Comparison of ENCODE assay signal across 26 mouse cellular contexts in the genomic region with DNA sequence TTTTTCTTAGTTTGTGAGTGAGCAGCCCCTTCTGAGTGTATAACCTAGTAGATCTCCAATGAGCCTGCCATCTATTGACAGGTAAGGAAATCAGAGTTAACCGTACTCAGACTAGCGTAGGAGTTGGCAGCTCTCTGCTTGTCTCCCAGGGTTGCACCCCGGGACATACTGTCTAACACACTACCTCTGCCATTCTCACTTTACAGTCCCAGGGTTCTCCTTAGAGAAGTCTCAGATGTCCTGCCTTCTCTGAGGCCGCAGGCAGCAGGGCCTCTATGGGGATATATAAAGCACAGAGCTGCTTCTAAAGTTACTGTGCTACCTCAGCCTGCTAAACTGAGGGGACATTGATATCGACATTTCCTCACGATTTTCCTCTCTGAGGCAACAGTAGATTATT. TPM values are rescaled to one million over a fixed set of nuclear protein-coding genes. Genes with fewer than 3 reads are reported as not detected.
A peak's percentile ranks its signal among the peaks of the same experiment; 100 is the strongest.
DNase-seq lines count a peak whose midpoint lies in the region; ATAC-seq lines count a peak whose summit lies in the region.
"Had no signal": no experiment of that assay in that cellular context is flagged by ENCODE, and none has a peak within 500 bp of the region (broad histone marks: within the 10 kb centered on the region; RNA-seq: fewer than 3 reads in every experiment).

No protein-coding gene starts in this region.

- no peak overlapping the region for H3K9ac ChIP-seq in embryonic facial prominence, embryonic 14.5 days (ENCODE audit: low read depth, low read length)
- no peak overlapping the region for H3K9ac ChIP-seq in kidney, embryonic 16.5 days (replicated peaks; ENCODE audit: low read length)
- H3K9ac ChIP-seq: embryonic facial prominence, embryonic 15.5 days; forebrain, postnatal 0 days; heart, embryonic 12.5 days; heart, embryonic 15.5 days; hindbrain, embryonic 13.5 days; intestine, embryonic 15.5 days had no signal

- ATAC-seq in embryonic facial prominence, embryonic 14.5 days (ENCODE audit: low read depth) = 0 out of 2 replicates have a peak, but pooled peaks have one; percentile 12
- 0 out of 2 replicates have a peak, but pooled peaks have one; percentile 46 for ATAC-seq in kidney, embryonic 16.5 days (ENCODE audit: low FRiP score, low TSS enrichment)
- ATAC-seq: activated CD4-positive, CD25-positive, alpha-beta regulatory T cell, adult 4 months; forebrain, embryonic 14.5 days; forebrain, postnatal 0 days; hindbrain, embryonic 16.5 days; intestine, embryonic 15.5 days had no signal

- no peak overlapping the region for H3K27ac ChIP-seq in embryonic facial prominence, embryonic 14.5 days (replicated peaks; ENCODE audit: low read depth, low read length)
- H3K27ac ChIP-seq in embryonic facial prominence, embryonic 10.5 days (replicated peaks) = no peak overlapping the region
- no peak overlapping the region for H3K27ac ChIP-seq in kidney, embryonic 16.5 days (ENCODE audit: low read length)
- H3K27ac ChIP-seq: embryonic facial prominence, embryonic 15.5 days; heart, embryonic 15.5 days; hindbrain, embryonic 10.5 days; hindbrain, embryonic 13.5 days; intestine, embryonic 15.5 days had no signal

- no peaks in the 10 kb centered on the region for H3K27me3 ChIP-seq in embryonic facial prominence, embryonic 14.5 days (replicated peaks; ENCODE audit: control insufficient read depth, insufficient read depth, low read length)
- no peaks in the 10 kb centered on the region for H3K27me3 ChIP-seq in embryonic facial prominence, embryonic 10.5 days (replicated peaks; ENCODE audit: low read depth, poor library complexity, severe bottlenecking)
- H3K27me3 ChIP-seq in kidney, embryonic 16.5 days (ENCODE audit: insufficient read depth, low read length) = no peaks in the 10 kb centered on the region
- H3K27me3 ChIP-seq: embryonic facial prominence, embryonic 15.5 days; heart, embryonic 12.5 days; heart, embryonic 15.5 days; hindbrain, embryonic 13.5 days; intestine, embryonic 15.5 days had no signal

- no peak overlapping the region for H3K4me3 ChIP-seq in embryonic facial prominence, embryonic 14.5 days (ENCODE audit: low read depth, low read length)
- H3K4me3 ChIP-seq in embryonic facial prominence, embryonic 10.5 days = no peak overlapping the region
- H3K4me3 ChIP-seq in kidney, embryonic 16.5 days (ENCODE audit: low read length) = no peak overlapping the region
- H3K4me3 ChIP-seq: embryonic facial prominence, embryonic 15.5 days; heart, embryonic 12.5 days; heart, embryonic 15.5 days; hindbrain, embryonic 10.5 days; hindbrain, embryonic 13.5 days; intestine, embryonic 15.5 days had no signal

- WGBS in embryonic facial prominence, embryonic 14.5 days = 68% methylated on average over 6 of the region's 6 CpGs
- WGBS in embryonic facial prominence, embryonic 10.5 days = 82% methylated on average over 6 of the region's 6 CpGs
- WGBS in kidney, embryonic 16.5 days = 55% methylated on average over 6 of the region's 6 CpGs

- H3K4me1 ChIP-seq in embryonic facial prominence, embryonic 14.5 days (ENCODE audit: control insufficient read depth, insufficient read depth, low read length) = no peaks in the 10 kb centered on the region
- no peaks in the 10 kb centered on the region for H3K4me1 ChIP-seq in embryonic facial prominence, embryonic 10.5 days
- H3K4me1 ChIP-seq in kidney, embryonic 16.5 days (ENCODE audit: insufficient read depth, low read length) = no peaks in the 10 kb centered on the region
- H3K4me1 ChIP-seq: embryonic facial prominence, embryonic 15.5 days; heart, embryonic 15.5 days; hindbrain, embryonic 10.5 days; hindbrain, embryonic 13.5 days; intestine, embryonic 15.5 days had no signal

- no peak overlapping the region for H3K4me2 ChIP-seq in embryonic facial prominence, embryonic 14.5 days (ENCODE audit: low read depth, low read length)
- no peak overlapping the region for H3K4me2 ChIP-seq in kidney, embryonic 16.5 days (replicated peaks; ENCODE audit: low read depth, low read length)
- H3K4me2 ChIP-seq: embryonic facial prominence, embryonic 15.5 days; heart, embryonic 12.5 days; heart, embryonic 15.5 days; hindbrain, embryonic 13.5 days; intestine, embryonic 15.5 days had no signal

- no peak for DNase-seq in embryonic facial prominence, embryonic 14.5 days (ENCODE audit: low spot score)
- DNase-seq in embryonic facial prominence, embryonic 10.5 days (ENCODE audit: low spot score) = no peak
- DNase-seq in gastrocnemius, adult 8-10 months (ENCODE audit: low spot score in 2 of 2) = peak; percentile 25 to 47
- DNase-seq in gastrocnemius, postnatal 4 days (ENCODE audit: low spot score in 2 of 2) = no peak
- no peak for DNase-seq in kidney, postnatal 10 days
- DNase-seq in skeletal muscle tissue, adult 2 months (ENCODE audit: low read depth, low spot score) = peak; percentile 87
- DNase-seq: adrenal gland, adult 8-10 months; adrenal gland, postnatal 25 days; cerebellum, adult 11-12 months; cerebellum, adult 8-10 months; cerebellum, postnatal 10 days; cerebellum, postnatal 36 days; embryo, embryonic 11 days; forebrain, postnatal 0 days; heart, postnatal 10 days; heart, postnatal 36 days had no signal

- H3K9me3 ChIP-seq in embryonic facial prominence, embryonic 14.5 days (ENCODE audit: control insufficient read depth, low read length) = no peaks in the 10 kb centered on the region
- no peaks in the 10 kb centered on the region for H3K9me3 ChIP-seq in embryonic facial prominence, embryonic 10.5 days
- no peaks in the 10 kb centered on the region for H3K9me3 ChIP-seq in kidney, embryonic 16.5 days (ENCODE audit: low read length)
- H3K9me3 ChIP-seq: embryonic facial prominence, embryonic 15.5 days; heart, embryonic 12.5 days; heart, embryonic 15.5 days; hindbrain, embryonic 10.5 days; hindbrain, embryonic 13.5 days; intestine, embryonic 15.5 days had no signal

- 0 out of 2 replicates have a peak, but pooled peaks cover 7% of the 10 kb centered on the region for H3K36me3 ChIP-seq in embryonic facial prominence, embryonic 14.5 days (ENCODE audit: control insufficient read depth, insufficient read depth, low read length)
- 0 out of 2 replicates have a peak, but pooled peaks cover 5% of the 10 kb centered on the region for H3K36me3 ChIP-seq in embryonic facial prominence, embryonic 10.5 days (replicated peaks)
- 0 out of 2 replicates have a peak, but pooled peaks cover 4% of the 10 kb centered on the region for H3K36me3 ChIP-seq in kidney, embryonic 16.5 days (ENCODE audit: insufficient read depth, low read length)
- H3K36me3 ChIP-seq: embryonic facial prominence, embryonic 15.5 days; heart, embryonic 12.5 days; heart, embryonic 15.5 days had no signal

RNA-seq across cellular contexts. Expression of a gene that starts 56.6 kb away (rescaled TPM):
- 39.0 and 44.0 TPM in 2 replicates for polyA plus RNA-seq in embryonic facial prominence, embryonic 14.5 days (2014; fragmentation: Nextera tagmentation; extraction: Ambion mirVana)
- polyA plus RNA-seq in embryonic facial prominence, embryonic 10.5 days (2016; fragmentation: Nextera tagmentation; extraction: Ambion mirVana) = 46.3 and 48.2 TPM in 2 replicates
- total RNA-seq in gastrocnemius, adult 8-10 months (2022) = 10 to 100 TPM; 17.4 to 28.3 (median 20.6) TPM
- 10 to 100 TPM; 23.9 to 24.9 TPM for total RNA-seq in gastrocnemius, postnatal 4 days (2021)
- polyA plus RNA-seq in kidney, embryonic 16.5 days (2015; fragmentation: Nextera tagmentation; extraction: Ambion mirVana) = 51.4 and 56.9 TPM in 2 replicates

Comparison
In these comparisons a context has a peak if more than half of its experiments do, and no peak if none do; other contexts are left out.
1. DNase-seq: peak in gastrocnemius, adult 8-10 months (2 of 2) and skeletal muscle tissue, adult 2 months (single experiment); none in embryonic facial prominence, embryonic 14.5 days (single experiment), embryonic facial prominence, embryonic 10.5 days (single experiment), gastrocnemius, postnatal 4 days (0 of 2) and kidney, postnatal 10 days (single experiment).